Mouse (Mus musculus): ENCODE measurements around the gene Qrich2.
A peak's percentile ranks its signal among the peaks of the same experiment; 100 is the strongest.
"Not testable (repeated sequence)": the region's sequence is repeated elsewhere in the genome, so short reads cannot be mapped to it uniquely, and the experiment has no call there.

Qrich2 gene

DNA sequence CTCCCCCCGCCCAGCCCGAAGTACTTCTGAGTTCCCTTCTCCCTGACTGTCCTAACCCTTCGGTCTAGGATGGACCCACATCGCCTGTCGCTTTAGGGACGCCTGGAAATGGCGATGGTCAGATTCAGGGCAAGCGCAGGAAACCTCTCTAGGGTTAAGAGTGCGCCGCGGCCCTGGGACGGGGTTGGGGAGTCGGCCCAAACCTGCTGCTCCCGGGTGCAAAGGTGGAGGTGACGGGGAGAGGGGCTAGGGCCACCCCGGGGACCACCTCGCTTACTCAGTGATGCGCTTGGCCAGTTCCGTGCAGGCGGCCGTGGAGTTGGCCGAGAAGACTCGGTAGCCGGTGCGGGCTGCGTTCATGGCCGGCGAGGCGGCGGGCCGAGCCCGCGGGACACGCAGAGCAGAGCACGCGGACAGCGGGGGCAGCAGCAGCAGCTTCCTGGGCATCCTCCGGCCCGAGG is 23.8 kb upstream of the Qrich2 start:
- DNase-seq (ENCODE audit: low spot score in 2 of 2), result no peak

- DNase-seq (ENCODE audit: low spot score in 2 of 2), result no peak
Measured at GRCm38 (mm10) chr11:116488693-116489375, 22.8 kb upstream of the Qrich2 start.

DNA sequence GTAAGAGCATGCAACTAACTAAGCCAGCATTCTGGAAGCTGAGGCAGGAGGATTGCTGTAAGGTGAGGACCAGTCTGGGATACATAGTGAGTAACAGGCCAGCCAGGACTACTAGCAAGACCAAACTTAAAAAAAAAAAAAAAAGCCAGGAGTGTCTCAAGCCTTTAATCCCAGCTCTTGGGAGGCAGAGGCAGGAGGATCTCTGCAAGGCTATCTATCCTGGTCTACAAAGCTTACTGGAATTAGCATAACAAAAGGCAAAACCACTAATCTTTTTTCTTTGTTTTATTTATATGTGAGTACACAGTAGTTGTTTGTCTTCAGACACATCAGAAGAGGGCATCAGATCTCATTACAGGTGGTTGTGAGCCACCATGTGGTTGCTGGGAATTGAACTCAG is 22.2 kb upstream of the Qrich2 start:
- DNase-seq (ENCODE audit: low spot score in 2 of 2), result no peak

- DNase-seq (ENCODE audit: low spot score in 2 of 2), result no peak
Measured at GRCm38 (mm10) chr11:116484261-116484660, 18.2 kb upstream of the Qrich2 start.

DNA sequence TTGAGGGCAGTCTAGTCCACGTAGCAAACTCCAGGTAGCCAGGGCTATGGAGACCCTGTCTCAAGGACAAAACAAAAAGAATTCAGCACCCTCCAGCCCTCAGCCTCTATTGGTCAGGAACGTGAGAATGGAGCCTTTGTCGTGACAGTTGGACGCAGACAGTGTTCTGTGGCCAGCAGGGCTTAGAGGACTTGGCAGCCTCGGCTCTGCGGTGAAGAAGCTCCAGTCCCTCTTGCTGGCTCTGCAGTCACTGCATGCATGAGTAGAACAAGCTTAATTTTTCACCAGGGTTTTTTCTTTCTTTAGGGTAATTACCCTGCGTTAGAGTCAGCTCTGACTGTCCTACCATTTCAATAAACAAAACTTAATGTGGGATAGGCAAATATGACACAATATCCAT is 15.7 kb upstream of the Qrich2 start:
- no peak for DNase-seq (ENCODE audit: low spot score in 2 of 2)

DNA sequence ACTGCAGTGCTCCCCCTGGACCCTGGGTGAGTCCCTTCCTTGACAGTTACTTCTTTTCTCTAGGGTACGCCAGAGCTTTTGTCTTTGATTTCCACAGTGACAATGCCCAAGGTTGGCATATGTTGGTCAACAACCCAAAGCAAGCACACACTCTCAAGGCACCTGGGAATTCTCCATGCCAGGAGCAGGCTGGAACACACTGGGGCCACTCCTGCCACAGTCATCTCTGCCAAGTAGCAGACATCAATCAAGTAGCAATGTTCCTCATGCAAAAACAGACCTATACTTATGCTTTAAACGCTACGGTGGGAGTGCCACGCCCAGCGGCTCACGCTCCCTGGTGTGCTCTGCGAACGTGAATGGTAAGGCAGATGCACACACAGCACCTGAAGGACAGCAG is 14.9 kb upstream of the Qrich2 start:
- DNase-seq (ENCODE audit: low spot score in 2 of 2), result no peak

DNA sequence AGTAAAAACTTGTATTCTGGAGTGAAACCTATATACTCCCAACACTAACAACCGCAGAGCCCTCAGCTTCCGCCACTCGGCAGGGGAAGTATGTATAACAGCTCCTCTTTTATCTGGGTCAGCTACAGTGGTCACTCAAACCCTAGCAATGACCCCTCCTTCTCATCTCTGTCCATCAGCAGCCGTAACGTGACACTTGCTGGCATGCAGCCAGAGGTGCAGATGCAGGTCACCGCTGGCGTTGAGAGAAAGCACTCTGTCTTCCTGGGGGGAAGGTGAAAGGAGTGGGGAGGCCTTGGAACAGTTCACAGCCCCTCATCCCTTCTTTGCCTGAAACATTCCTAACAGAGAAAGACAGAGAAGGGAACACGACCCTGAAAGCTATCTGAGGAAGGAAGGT is 13.8 kb upstream of the Qrich2 start:
- DNase-seq (ENCODE audit: low spot score in 2 of 2), result no peak

GRCm38 (mm10) chr11:116478978-116479377 is 12.9 kb upstream of the Qrich2 start:
- no peak for DNase-seq (ENCODE audit: low spot score in 2 of 2)

DNA sequence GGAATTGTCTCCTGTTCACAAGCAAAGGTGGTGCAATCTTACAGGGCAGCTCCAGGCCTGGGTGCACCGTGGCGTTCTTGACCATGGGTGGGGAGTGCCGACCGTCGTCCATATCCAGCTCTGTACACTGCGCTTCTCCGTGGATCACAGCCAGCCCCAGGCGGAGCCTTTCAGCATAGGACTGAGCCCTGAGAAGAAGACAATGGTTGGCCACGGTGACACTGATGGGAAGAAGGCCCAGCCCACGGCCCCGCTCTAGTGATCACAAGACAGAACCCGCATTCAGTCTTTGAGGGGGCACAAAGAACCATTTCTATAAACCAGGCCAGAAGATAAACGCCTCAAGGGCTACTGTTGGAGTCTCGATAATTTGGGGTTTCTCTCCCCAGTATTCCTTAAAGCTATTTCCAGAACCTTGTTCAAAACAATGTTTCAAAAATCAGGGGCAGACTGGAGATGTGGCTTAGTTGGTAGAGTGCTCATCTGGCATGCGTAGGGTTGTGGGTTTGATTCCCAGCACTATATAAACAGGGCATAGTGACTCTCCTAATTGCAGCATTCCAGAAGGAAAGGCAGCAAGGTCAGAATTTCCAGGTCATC is 11.2 kb upstream of the Qrich2 start:
- no peak for DNase-seq (ENCODE audit: low spot score in 2 of 2)

GRCm38 (mm10) chr11:116476696-116477095 is 10.7 kb upstream of the Qrich2 start:
- DNase-seq (ENCODE audit: low spot score in 2 of 2), result no peak

GRCm38 (mm10) chr11:116476041-116476440 is 10.0 kb upstream of the Qrich2 start:
- peak in 1 of 2 experiments; percentile 45 for DNase-seq (ENCODE audit: low spot score in 2 of 2)

- DNase-seq (ENCODE audit: low spot score in 2 of 2), result no peak
Measured at GRCm38 (mm10) chr11:116472275-116472674, 6.2 kb upstream of the Qrich2 start.

DNA sequence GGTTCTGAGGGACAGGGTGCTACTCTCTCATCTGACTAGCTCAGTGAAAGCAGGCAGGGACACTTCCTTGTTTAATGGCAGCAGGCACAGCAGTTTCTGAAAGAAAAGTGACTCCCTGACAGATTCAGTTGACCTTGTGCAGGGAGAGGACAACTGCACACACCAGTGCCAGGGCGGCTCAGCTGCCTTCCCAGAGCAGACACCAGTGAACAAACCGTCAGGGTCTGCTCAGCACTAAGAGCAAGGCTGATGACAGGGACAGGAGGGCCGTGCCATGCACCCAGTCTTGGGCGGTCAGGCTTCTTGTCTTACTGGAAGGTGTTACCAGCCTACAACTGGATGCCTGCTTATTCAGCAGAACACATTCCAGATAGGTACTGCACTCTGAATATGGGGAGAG is 4.9 kb upstream of the Qrich2 start:
- DNase-seq (ENCODE audit: low spot score in 2 of 2), result no peak

- DNase-seq (ENCODE audit: low spot score in 2 of 2), result peak in 1 of 2 experiments; percentile 13
Measured at GRCm38 (mm10) chr11:116470249-116470648, 4.2 kb upstream of the Qrich2 start.

GRCm38 (mm10) chr11:116468338-116468737 is 2.3 kb upstream of the Qrich2 start:
- not testable (repeated sequence) for DNase-seq (ENCODE audit: low spot score in 2 of 2)

DNA sequence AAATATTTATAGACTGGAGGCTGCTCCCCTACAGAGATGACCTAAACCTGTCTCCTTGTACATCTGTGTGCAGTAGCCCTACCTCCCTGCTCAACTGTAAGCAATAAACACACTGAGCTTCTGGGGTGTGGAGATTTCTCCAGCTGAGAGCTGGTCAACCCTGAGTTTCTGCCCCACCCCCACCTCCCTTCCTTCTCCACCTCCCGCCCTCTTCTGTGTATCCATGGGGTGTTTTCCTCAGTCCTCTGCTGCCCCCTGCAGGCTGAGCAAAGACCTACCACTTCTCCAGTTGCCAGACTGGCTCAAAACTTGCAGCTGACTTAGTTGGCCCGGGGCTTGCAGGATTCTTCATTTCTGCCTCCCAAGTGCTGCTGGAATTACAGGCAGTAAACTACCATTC is 2.2 kb downstream of the Qrich2 start:
- DNase-seq (ENCODE audit: low spot score in 2 of 2), result peak; percentile 85 to 86

DNA sequence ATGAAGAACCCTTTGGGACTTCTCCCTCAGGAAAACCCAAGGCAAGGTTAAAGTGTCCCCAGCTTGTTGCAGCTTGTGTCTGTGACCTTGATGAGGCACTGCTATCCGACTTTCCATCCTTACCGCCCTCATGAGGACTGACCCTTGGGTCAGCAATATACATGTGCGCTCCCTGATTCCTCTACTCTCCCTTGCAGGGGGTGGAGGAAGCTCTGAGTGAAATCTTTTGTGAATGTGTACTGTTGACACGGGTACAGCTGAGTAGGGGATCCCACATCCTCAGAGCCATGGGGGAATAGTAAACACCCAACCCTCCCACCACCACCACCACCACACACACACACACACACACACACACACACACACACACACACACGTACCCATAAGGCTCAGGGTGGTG is 2.7 kb downstream of the Qrich2 start:
- DNase-seq (ENCODE audit: low spot score in 2 of 2), result no peak

DNA sequence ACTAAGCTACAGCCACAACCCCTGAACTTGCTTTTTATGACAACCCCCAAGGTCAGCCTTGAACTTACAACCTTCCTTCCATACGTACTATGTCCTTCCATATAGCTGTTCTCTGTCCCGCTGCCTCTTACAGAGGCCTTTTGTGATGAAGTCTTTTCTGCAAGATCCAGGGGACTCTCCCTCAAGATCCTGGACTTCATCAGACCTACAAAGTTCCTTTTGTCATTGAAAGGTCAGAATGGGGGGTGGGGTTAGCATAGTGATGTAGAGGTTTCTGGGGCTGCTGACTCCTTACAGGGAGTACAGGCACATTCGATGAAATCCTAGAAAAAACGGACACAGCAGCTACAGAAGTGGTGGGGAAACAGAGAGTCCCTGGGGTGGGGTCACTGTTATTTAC is 6.3 kb downstream of the Qrich2 start:
- DNase-seq (ENCODE audit: low spot score in 2 of 2), result no peak

GRCm38 (mm10) chr11:116456234-116456633 is 9.8 kb downstream of the Qrich2 start:
- no peak for DNase-seq (ENCODE audit: low spot score in 2 of 2)

DNA sequence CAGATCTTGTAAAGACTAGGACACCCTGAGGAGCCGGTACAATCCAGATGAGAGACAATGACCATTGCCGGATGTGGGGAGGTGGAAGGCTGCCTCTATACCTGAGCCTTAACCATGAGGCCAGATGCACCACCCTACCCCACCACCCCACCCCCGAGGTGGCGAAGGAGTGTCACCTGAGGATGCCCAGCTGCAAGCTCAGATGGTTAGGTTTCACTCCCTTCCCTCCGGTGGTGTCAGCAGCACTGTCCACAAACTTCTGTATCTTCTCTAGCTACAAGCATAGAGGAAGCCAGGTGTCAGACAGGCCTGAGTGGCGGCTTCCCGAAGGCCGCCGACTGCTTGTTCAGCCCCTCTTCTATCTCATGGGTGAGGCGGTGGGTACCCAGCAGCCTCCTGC is 12.2 kb downstream of the Qrich2 start:
- no peak for DNase-seq (ENCODE audit: low spot score in 2 of 2)

DNA sequence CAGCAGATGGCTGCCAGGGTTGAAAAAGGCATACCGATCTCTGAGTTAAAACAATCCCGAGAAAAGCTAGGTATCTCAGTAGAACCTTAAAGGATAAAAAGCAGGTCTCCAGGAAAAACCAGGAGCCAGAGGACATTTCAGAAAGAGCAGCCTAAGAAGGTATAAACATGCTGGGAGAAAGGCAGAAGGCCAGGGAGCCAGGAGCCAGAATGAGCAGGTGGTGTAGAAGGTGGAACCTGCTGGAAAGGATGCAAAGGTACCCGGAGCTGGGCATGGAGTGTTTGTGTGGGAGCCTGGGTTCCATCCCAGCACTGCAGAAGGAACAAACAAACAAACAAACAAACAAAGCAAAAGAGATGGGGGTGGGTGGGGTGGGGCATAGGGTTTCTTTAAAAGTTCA is 16.7 kb downstream of the Qrich2 start:
- no peak for DNase-seq (ENCODE audit: low spot score in 2 of 2)

- DNase-seq (ENCODE audit: low spot score in 2 of 2), result no peak
Measured at GRCm38 (mm10) chr11:116447822-116448221, 18.2 kb downstream of the Qrich2 start.

DNA sequence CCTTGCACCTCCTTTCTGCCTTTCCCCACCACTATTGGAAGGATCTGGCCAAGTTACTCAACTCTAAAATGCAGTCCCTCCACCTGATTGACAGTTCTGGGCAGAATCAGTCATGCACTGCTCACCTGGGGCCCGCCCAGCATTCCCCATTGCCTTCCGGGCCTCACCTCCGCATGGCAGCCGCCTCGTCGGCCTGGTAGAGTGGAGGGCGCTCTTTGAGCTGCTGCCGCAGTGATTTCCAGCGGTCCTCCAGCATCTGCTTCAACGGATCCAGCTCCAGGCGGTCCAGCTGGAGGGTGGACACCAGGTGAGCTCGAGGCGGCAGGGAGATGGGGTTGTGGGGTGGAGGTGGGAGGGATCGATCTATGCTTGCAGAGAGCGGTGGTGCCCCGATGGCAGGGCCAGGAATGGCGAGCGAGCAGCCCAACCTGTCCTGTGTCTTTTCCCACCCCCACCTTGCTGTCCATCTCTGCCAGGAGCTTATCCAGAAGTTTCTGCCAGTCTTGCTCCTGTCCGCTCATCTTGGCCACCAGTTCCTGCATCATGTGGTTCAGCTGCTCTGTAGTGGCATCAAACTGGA is 19.6 kb downstream of the Qrich2 start:
- no peak for DNase-seq (ENCODE audit: low spot score in 2 of 2)

Data from frontal cortex, postnatal 36 days (tissue).